Comparison of ENCODE assay signal across 26 mouse cellular contexts in the genomic region with DNA sequence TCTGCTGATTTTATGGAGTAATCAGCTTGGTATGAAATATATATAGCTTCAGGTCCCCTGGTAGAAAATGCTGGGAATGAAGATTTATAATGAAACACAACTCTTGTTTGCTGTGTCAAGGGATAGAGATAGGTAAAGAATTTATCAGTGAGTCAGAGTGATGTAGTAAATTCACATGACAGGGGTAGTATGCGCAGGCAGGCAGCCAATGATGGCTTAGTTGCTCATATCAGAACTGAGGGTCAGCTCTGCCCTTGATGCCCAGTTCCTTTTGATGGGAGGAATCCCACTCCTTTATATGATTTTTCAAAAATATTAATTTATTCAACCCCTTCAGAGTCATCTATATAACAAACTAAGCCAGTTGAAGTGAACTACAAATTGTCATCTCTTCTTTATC.
A peak's percentile ranks its signal among the peaks of the same experiment; 100 is the strongest.
DNase-seq lines count a peak whose midpoint lies in the region; ATAC-seq lines count a peak whose summit lies in the region.
"Had no signal": no experiment of that assay in that cellular context is flagged by ENCODE, and none has a peak within 500 bp of the region (broad histone marks: within the 10 kb centered on the region; RNA-seq: fewer than 3 reads in every experiment).

No protein-coding gene starts in this region.

- no peaks in the 10 kb centered on the region for H3K36me3 ChIP-seq in forebrain, embryonic 16.5 days (ENCODE audit: control insufficient read depth, insufficient read depth)
- no peaks in the 10 kb centered on the region for H3K36me3 ChIP-seq in intestine, embryonic 16.5 days (ENCODE audit: control insufficient read depth, insufficient read depth, low read length)
- H3K36me3 ChIP-seq: embryonic facial prominence, embryonic 13.5 days; embryonic facial prominence, embryonic 15.5 days; forebrain, embryonic 10.5 days; forebrain, embryonic 15.5 days; G1E had no signal

- H3K4me2 ChIP-seq in forebrain, embryonic 16.5 days (ENCODE audit: low read length), result no peak overlapping the region
- no peak overlapping the region for H3K4me2 ChIP-seq in intestine, embryonic 16.5 days (ENCODE audit: low read depth, low read length)
- H3K4me2 ChIP-seq: embryonic facial prominence, embryonic 13.5 days; embryonic facial prominence, embryonic 15.5 days; forebrain, embryonic 13.5 days; forebrain, embryonic 15.5 days had no signal

- H3K9me3 ChIP-seq in forebrain, embryonic 16.5 days (ENCODE audit: control insufficient read depth, low read length), result no peaks in the 10 kb centered on the region
- H3K9me3 ChIP-seq in intestine, embryonic 16.5 days (ENCODE audit: control insufficient read depth, low read length), result no peaks in the 10 kb centered on the region
- H3K9me3 ChIP-seq: embryonic facial prominence, embryonic 13.5 days; embryonic facial prominence, embryonic 15.5 days; forebrain, embryonic 10.5 days; forebrain, embryonic 13.5 days; forebrain, embryonic 15.5 days had no signal

- no peak overlapping the region for H3K9ac ChIP-seq in forebrain, embryonic 16.5 days (replicated peaks; ENCODE audit: low read depth, low read length)
- no peak overlapping the region for H3K9ac ChIP-seq in intestine, embryonic 16.5 days (ENCODE audit: low read depth, low read length)
- H3K9ac ChIP-seq: embryonic facial prominence, embryonic 13.5 days; embryonic facial prominence, embryonic 15.5 days; forebrain, embryonic 13.5 days; forebrain, embryonic 15.5 days had no signal

- H3K27me3 ChIP-seq in forebrain, embryonic 16.5 days (replicated peaks; ENCODE audit: control insufficient read depth, insufficient read depth, low read length), result no peaks in the 10 kb centered on the region
- H3K27me3 ChIP-seq in intestine, embryonic 16.5 days (replicated peaks; ENCODE audit: control insufficient read depth, insufficient read depth, low read length), result no peaks in the 10 kb centered on the region
- H3K27me3 ChIP-seq: CH12.LX; embryonic facial prominence, embryonic 13.5 days; embryonic facial prominence, embryonic 15.5 days; forebrain, embryonic 13.5 days; forebrain, embryonic 15.5 days; Patski had no signal

- no peaks in the 10 kb centered on the region for H3K4me1 ChIP-seq in forebrain, embryonic 16.5 days (replicated peaks; ENCODE audit: control insufficient read depth, insufficient read depth, low read length)
- no peaks in the 10 kb centered on the region for H3K4me1 ChIP-seq in intestine, embryonic 16.5 days (ENCODE audit: control insufficient read depth, insufficient read depth, low read length)
- H3K4me1 ChIP-seq: embryonic facial prominence, embryonic 13.5 days; embryonic facial prominence, embryonic 15.5 days; forebrain, embryonic 10.5 days; forebrain, embryonic 13.5 days; forebrain, embryonic 15.5 days had no signal

- no peak for ATAC-seq in forebrain, embryonic 16.5 days
- ATAC-seq in intestine, embryonic 16.5 days, result no peak
- ATAC-seq: activated CD4-positive, CD25-positive, alpha-beta regulatory T cell, adult 4 months; CD4-positive, CD25-positive, alpha-beta regulatory T cell, adult 4 months; forebrain, embryonic 13.5 days; forebrain, embryonic 15.5 days; Patski had no signal

- H3K27ac ChIP-seq in forebrain, embryonic 16.5 days (ENCODE audit: low read length), result no peak overlapping the region
- no peak overlapping the region for H3K27ac ChIP-seq in intestine, embryonic 16.5 days (ENCODE audit: low read length)
- H3K27ac ChIP-seq: embryonic facial prominence, embryonic 13.5 days; embryonic facial prominence, embryonic 15.5 days; forebrain, embryonic 10.5 days; forebrain, embryonic 13.5 days; forebrain, embryonic 15.5 days; gastrocnemius, adult 2 months had no signal

- peak; percentile 36 to 69 for DNase-seq in adrenal gland, adult (ENCODE audit: inconsistent age in 2 of 2, low spot score in 1 of 2)
- DNase-seq in adrenal gland, adult 18-20 months (ENCODE audit: low spot score in 2 of 2), result no peak
- DNase-seq in adrenal gland, adult 8-10 months, result peak; percentile 19
- DNase-seq in adrenal gland, postnatal 14 days, result peak; percentile 18
- DNase-seq in adrenal gland, postnatal 36 days, result peak; percentile 59 to 64
- DNase-seq: B cell, adult 2 months; cerebellum, adult 11-12 months; cerebellum, adult 2 months; cerebellum, adult 9-10 months; cerebellum, postnatal 14 days; cerebellum, postnatal 36 days; embryo, embryonic 11 days; gastrocnemius, adult 2 months had no signal

- WGBS in forebrain, embryonic 16.5 days, result 100% methylated on average over 1 of the region's 1 CpGs
- 82% methylated on average over 1 of the region's 1 CpGs for WGBS in intestine, embryonic 16.5 days

- no peak overlapping the region for H3K4me3 ChIP-seq in forebrain, embryonic 16.5 days (replicated peaks; ENCODE audit: low read length)
- no peak overlapping the region for H3K4me3 ChIP-seq in intestine, embryonic 16.5 days (ENCODE audit: low read length)
- H3K4me3 ChIP-seq: embryonic facial prominence, embryonic 13.5 days; embryonic facial prominence, embryonic 15.5 days; erythroblast, embryonic 14.5 days; forebrain, embryonic 10.5 days; forebrain, embryonic 13.5 days; forebrain, embryonic 15.5 days; gastrocnemius, adult 2 months had no signal

Comparison
In these comparisons a context has a peak if more than half of its experiments do, and no peak if none do; other contexts are left out.
1. DNase-seq: peak in adrenal gland, adult (2 of 2), adrenal gland, adult 8-10 months (single experiment), adrenal gland, postnatal 14 days (single experiment) and adrenal gland, postnatal 36 days (2 of 2); none in adrenal gland, adult 18-20 months (0 of 2).